Mouse (Mus musculus): ENCODE results near the gene Lifr.

DNA sequence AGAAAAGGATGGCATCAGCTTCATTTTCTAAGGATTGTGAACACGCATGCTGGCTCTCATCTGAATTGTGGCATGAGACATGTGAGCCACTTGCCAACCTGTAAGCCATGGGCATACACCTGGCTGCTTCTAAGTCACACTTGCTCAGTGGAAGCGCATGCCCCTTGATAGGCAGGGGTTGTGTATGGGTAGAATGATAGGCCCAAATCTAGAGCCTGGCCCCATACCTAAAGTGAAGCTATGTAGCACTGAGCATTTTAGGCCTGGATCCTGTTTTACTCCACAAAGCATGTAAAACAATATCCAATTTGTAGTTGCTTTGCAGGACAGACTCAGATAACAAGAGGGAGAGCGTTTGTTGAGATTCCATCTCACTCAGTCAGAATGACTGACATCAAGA lies 7.5 kb upstream of the Lifr start:
- TF ChIP-seq CTCF (IDR thresholded peaks at IDR 0.05; ENCODE audit: borderline replicate concordance, insufficient read depth, low read depth, low read length) (no peak), POLR2A (IDR thresholded peaks at IDR 0.05; ENCODE audit: borderline replicate concordance, insufficient read depth, low read length) (no peak)
